Mouse (Mus musculus): ENCODE results near the gene Arfgef3.

The Arfgef3 gene

DNA sequence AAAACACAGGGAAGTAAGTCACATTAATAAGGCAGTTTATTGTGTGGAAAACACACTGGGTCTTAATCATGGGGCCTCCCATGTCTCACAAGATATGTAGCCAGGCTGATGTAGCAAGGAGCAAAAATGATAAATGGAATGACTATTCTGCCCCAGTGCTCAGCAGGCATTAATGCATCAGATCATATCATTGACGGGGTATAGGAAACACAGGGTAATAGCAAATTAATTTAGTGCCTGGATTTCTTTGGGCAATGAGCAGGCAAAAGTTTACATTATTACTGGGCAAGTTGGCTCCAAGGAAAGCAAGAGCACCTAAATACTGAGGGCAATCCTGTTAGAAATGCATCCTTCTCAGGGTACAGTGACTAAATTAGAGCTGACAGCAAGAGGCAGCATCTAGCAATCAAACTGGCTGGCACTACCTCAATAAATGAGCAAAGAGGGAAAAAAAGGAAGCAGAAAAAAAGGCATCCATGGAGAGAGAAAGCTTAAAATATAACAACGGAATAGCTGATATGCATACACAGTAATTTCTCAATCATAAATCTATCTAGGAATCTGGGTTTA, 62.3 kb downstream of the Arfgef3 start:
- in situ Hi-C loops (cut with MboI, MseI): no loop called here

DNA sequence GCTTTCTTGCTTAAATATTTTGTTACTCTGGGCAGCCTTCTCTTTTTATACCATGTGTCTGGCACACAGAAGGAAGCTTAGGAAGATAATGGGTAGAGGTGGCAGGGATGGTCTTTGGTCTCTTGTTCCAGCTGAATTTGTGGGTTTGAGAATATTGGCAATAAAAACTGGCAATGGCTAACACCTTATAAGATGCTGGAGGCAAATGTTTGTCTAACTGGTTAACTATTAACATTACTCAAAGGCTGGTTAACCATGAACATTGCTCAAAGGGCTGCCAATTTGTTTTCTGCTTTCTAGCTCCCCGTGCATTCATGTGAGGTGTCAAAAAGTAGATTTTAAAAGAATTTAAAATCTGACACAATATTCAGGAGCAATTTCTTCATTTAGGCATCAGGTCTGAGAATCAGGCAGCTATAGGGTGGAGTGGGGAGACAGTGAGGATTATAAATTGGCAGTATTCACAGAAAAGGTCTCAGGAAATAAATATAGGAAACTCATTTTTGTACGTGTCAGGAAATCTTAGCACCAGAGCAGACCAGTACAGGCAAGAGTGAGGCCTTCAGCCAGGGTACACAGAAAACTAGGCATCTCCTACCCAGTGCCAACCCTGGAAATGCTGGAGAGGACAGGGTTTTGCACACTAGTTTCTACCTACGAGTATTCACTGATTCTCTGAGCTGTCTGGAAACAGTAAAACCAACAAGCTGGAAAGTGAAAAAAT, 62.9 kb downstream of the Arfgef3 start:
- in situ Hi-C loops (cut with MboI, MseI): no loop called here

GRCm38 (mm10) chr10:18678836-18679235, 64.9 kb downstream of the Arfgef3 start:
- in situ Hi-C loops (cut with MboI, MseI): no loop called here

GRCm38 (mm10) chr10:18664794-18665193, 79.0 kb downstream of the Arfgef3 start:
- in situ Hi-C loops (cut with MboI, MseI): no loop called here

GRCm38 (mm10) chr10:18664016-18664415, 79.7 kb downstream of the Arfgef3 start:
- in situ Hi-C loops (cut with MboI, MseI): no loop called here

GRCm38 (mm10) chr10:18661606-18662220, 82.0 kb downstream of the Arfgef3 start:
- in situ Hi-C loops (cut with MboI, MseI): no loop called here

- in situ Hi-C loops (cut with MboI, MseI): no loop called here
Observed at GRCm38 (mm10) chr10:18660998-18661397, 82.8 kb downstream of the Arfgef3 start.

GRCm38 (mm10) chr10:18657588-18657987, 86.2 kb downstream of the Arfgef3 start:
- in situ Hi-C loops (cut with MboI, MseI): no loop called here

DNA sequence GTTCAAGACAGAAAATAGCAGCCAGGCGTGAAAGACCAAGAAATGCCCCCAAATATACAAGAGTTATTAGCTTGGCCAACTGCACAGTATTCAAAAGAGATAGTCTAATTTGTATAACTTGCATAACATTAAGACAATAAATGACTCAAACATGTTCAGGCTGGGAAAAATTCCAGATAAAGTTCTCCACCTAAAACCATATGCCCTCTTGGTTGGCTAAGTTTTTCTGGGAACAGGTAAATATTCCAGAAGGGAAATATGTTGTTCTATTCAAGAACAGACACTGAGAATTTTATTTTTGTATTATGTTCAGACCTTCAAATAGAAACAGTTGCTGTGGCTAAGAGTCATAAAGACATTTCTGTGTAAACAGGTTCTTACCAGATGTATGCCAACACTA, 96.7 kb downstream of the Arfgef3 start:
- in situ Hi-C loops (cut with MboI, MseI): no loop called here

GRCm38 (mm10) chr10:18646035-18646434, 97.7 kb downstream of the Arfgef3 start:
- in situ Hi-C loops (cut with MboI, MseI): no loop called here

DNA sequence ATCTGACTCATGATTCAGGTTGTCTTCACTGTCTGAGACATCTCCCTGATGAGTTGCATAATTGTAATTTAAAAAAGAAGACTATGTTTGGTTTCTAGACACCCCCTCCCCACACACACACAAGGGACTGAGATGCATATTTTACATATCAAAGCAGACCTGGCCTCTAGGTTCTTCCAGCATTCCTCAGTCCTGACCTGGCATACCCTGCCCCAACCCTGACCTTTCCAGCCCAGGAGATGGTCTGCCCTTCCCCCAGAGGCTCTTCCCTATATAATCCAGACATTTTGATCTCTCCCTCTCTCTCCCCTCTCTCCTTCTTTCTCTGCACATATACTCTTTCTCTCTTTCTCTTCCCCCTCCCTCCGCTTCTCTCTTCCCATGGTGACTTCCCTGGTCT, 99.4 kb downstream of the Arfgef3 start:
- in situ Hi-C loops (cut with MboI, MseI): no loop called here

DNA sequence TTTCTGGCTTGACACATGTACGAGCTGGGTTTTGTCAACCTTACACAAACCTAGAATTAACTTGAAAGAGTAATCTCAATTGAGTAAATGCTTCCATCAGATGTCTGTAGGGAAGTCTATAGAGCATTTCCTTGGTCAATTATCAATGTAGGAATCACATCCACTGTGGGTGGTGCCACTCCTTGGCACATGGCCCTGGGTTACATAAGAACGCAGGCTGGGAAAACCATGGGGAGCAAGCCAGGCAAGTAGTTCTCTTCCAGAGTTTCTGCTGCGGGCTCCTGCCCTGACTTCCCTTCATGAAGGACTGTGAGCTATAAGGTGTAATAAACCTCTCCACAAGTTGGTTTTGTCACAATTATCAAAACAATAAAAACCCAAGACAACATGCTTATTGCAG, 100.2 kb downstream of the Arfgef3 start:
- in situ Hi-C loops (cut with MboI, MseI): no loop called here

DNA sequence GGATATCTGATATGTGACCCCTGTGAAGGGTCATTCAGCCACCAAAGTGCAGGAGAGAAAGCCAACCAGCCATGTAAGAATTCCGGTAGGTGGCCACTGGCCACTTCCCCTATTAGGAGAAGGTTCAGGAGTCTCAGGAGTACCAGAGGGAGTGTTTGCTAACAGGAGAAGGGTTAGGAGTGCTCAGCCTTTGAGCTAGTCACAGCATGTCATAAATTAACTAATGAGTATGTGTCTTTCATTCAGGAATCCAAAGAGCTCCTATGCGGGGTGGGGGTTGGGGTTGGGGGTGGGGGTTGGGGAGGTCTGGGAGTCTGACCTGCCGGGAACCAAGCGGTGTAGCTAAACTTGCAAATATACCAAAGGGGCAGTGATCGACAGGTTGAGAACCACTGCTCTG, 100.9 kb downstream of the Arfgef3 start:
- in situ Hi-C loops (cut with MboI, MseI): no loop called here

GRCm38 (mm10) chr10:18640596-18640995, 103.2 kb downstream of the Arfgef3 start:
- in situ Hi-C loops (cut with MboI, MseI): no loop called here

DNA sequence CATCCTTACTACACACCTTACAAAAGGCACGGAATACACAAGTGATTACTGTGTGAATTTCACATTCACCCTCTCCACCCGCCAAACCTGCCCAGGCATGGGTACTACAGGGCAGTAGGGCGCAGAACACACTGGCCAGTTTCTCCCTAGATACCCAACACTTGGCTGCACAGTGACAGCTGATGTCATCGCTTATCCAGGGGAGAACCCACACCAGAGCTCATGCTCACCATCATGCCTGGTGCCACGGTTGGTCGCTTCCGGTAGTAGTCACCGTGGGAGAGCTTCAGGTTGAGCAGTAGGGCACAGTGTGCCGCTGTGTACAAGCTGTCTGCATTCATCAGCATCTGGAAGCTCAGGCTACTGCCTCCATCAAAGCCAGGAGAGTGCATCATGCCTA, 108.3 kb downstream of the Arfgef3 start:
- in situ Hi-C loops (cut with MboI, MseI): loop anchor here (10.0 kb wide), 1 partner anchor 1819 kb away; no protein-coding TSS in a partner anchor

- in situ Hi-C loops (cut with MboI, MseI): loop anchor here (10.0 kb wide), 1 partner anchor 1820 kb away; no protein-coding TSS in a partner anchor
Observed at GRCm38 (mm10) chr10:18634405-18634985, 109.3 kb downstream of the Arfgef3 start.

- in situ Hi-C loops (cut with MboI, MseI): loop anchor here (10.0 kb wide), 1 partner anchor 1824 kb away; no protein-coding TSS in a partner anchor
Observed at GRCm38 (mm10) chr10:18630498-18630897, 113.3 kb downstream of the Arfgef3 start.

GRCm38 (mm10) chr10:18627530-18627929, 116.2 kb downstream of the Arfgef3 start:
- in situ Hi-C loops (cut with MboI, MseI): no loop called here

GRCm38 (mm10) chr10:18612796-18613195, 131.0 kb downstream of the Arfgef3 start:
- in situ Hi-C loops (cut with MboI, MseI): no loop called here

DNA sequence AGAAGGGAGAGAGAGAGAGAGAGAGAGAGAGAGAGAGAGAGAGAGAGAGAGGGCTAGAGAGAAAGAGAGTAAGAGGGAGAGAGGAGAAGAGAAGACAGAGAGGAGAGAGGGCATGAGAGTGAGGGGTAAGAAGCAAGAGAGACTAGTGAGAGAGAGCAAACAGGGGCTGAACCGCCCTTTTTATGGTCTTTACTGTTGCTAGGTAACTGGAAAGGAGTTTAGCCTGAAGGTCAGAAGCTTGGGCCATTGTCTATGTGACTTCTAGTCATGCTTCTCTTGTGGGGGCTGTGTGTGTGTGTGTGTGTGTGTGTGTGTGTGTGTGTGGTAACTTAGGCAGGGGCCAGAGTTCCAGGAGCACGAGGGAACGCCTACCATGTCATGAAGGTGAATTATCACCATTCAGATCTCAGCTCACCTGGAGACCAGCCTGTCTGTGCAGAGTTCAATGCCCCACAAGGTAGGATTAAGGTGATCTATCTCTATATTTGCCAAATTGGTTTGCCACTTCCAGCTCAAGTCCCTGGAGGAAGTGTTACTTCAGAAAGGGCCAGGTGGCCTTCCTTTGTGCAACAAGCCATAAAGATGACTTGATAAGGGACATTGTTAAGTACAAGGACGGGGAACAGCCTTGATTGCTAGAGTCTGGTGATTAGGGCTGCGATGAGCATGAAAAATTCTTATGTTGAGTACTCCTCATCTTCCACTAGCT, 138.8 kb downstream of the Arfgef3 start:
- in situ Hi-C loops (cut with MboI, MseI): loop anchor here (5.0 kb wide), 1 partner anchor 43 kb away; no protein-coding TSS in a partner anchor

- in situ Hi-C loops (cut with MboI, MseI): loop anchor here (5.0 kb wide), 1 partner anchor 40 kb away; no protein-coding TSS in a partner anchor
Observed at GRCm38 (mm10) chr10:18602030-18602429, 141.7 kb downstream of the Arfgef3 start.

DNA sequence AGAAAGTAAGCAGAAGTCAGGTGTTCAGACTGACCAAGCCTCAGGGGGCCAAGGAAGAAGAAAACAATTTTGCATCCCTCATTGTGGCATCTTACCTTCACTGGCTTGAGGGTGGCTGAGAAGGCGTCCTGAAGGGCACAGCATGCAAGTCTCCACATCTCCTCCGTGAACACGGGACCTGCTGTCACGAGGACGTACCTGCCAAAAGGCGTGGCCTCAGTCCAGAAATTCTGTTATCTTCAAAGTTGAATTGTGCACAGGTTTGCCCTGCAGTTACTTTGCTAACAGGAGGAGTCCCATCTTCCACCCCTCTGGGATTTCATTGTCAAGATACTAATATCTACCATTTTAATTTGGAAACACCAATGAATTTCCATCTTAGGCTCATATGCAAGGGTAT, 146.1 kb downstream of the Arfgef3 start:
- in situ Hi-C loops (cut with MboI, MseI): no loop called here
